Mouse (Mus musculus) kidney, adult 8-10 months (tissue): Measurements from ENCODE around the gene Gm21891.
"Not testable (repeated sequence)": the region's sequence is repeated elsewhere in the genome, so short reads cannot be mapped to it uniquely, and the experiment has no call there.

ENCODE experiments used
- DNase-seq, 2 experiments: peaks; one replicate each; pipeline ENCODE4 v3.0.0; 2022

Gm21891 gene

GRCm38 (mm10) chrY:13133392-13133791 lies at the start of gene Gm21891:
Gm21891 (minus strand) TSS chrY:13133492.
- not testable (repeated sequence) for DNase-seq

DNA sequence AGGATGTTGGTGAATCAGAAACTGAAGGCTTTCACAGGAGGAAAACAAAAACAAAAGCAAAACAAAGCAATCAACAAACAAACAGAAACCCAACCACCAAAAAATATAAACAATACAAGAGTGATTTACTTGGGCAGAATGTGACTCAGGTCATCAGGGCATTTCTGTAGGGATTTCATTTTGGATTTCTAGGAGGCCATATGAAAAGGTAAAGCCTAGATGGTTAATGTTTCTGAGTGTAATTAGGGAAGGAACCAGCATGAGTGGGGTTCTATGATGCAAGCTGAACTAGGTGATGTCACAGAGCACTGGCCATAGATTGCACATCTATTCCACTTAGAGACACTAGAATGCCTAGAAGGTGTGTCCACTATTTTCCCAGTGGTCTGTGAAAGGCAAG lies 28.4 kb upstream of the Gm21891 start, which contains the start of gene Gm21425:
Gene Gm21425 (plus strand): TSS at position 301 of the 400 bp plus-strand sequence.
- not testable (repeated sequence) for DNase-seq
